In genomic region chr3:76001156-76001555, GRCm38 (mm10) we compare ENCODE assay signal across 8 mouse cellular contexts. TPM values are rescaled to one million over a fixed set of nuclear protein-coding genes. Genes with fewer than 3 reads are reported as not detected.
DNase-seq lines count a peak whose midpoint lies in the region; ATAC-seq lines count a peak whose summit lies in the region.

No protein-coding gene starts in this region.

- no peak overlapping the region for H3K4me3 ChIP-seq in hindbrain, embryonic 11.5 days (ENCODE audit: low read depth, low read length)
- no peak overlapping the region for H3K4me3 ChIP-seq in hindbrain, embryonic 12.5 days
- no peak overlapping the region for H3K4me3 ChIP-seq in neural tube, embryonic 11.5 days (ENCODE audit: low read depth, low read length)

- no peaks in the 10 kb centered on the region for H3K36me3 ChIP-seq in hindbrain, embryonic 11.5 days (ENCODE audit: control insufficient read depth, insufficient read depth, low read length)
- H3K36me3 ChIP-seq in hindbrain, embryonic 12.5 days = no peaks in the 10 kb centered on the region
- no peaks in the 10 kb centered on the region for H3K36me3 ChIP-seq in neural tube, embryonic 11.5 days (ENCODE audit: control insufficient read depth, insufficient read depth, low read length)

- peak; percentile 78 for ATAC-seq in hindbrain, embryonic 11.5 days (ENCODE audit: low FRiP score)
- ATAC-seq in hindbrain, embryonic 12.5 days (ENCODE audit: low FRiP score) = no peak; the same call in 1 of the 2 replicates
- peak; percentile 96 for ATAC-seq in CD4-positive, CD25-positive, alpha-beta regulatory T cell, adult 4 months
- ATAC-seq in neural tube, embryonic 11.5 days (ENCODE audit: insufficient read depth, low FRiP score, low TSS enrichment) = 0 out of 2 replicates have a peak, but pooled peaks have one; percentile 48

- H3K4me2 ChIP-seq in hindbrain, embryonic 11.5 days (replicated peaks; ENCODE audit: low read depth, low read length) = no peak overlapping the region
- no peak overlapping the region for H3K4me2 ChIP-seq in hindbrain, embryonic 12.5 days (replicated peaks)
- H3K4me2 ChIP-seq in neural tube, embryonic 11.5 days (ENCODE audit: low read depth) = no peak overlapping the region

- H3K27me3 ChIP-seq in hindbrain, embryonic 11.5 days (ENCODE audit: control insufficient read depth, insufficient read depth, low read length) = no peaks in the 10 kb centered on the region
- no peaks in the 10 kb centered on the region for H3K27me3 ChIP-seq in hindbrain, embryonic 12.5 days
- no peaks in the 10 kb centered on the region for H3K27me3 ChIP-seq in neural tube, embryonic 11.5 days (ENCODE audit: control insufficient read depth, insufficient read depth, low read length)

- intact Hi-C loops in gastrocnemius, postnatal 36 days (cut with DNase I) = no loop called here

- WGBS in hindbrain, embryonic 11.5 days = 42% methylated on average over 4 of the region's 4 CpGs
- whole genome bisulfite sequencing in hindbrain, embryonic 12.5 days = 50% methylated on average over 4 of the region's 4 CpGs
- WGBS in neural tube, embryonic 11.5 days = 48% methylated on average over 4 of the region's 4 CpGs

- peak; percentile 58 for DNase-seq in hindbrain, embryonic 11.5 days (ENCODE audit: low spot score)
- peak; percentile 32 to 37 for DNase-seq in cerebellum, adult 18-20 months
- peak; percentile 14 to 17 for DNase-seq in frontal cortex, postnatal 10 days (ENCODE audit: low spot score in 2 of 2)
- peak; percentile 35 for DNase-seq in layer of hippocampus, adult 9-11 months
- DNase-seq in neural tube, embryonic 11.5 days (ENCODE audit: low spot score) = peak; percentile 13
- no peak for DNase-seq in gastrocnemius, postnatal 36 days

- no peaks in the 10 kb centered on the region for H3K9me3 ChIP-seq in hindbrain, embryonic 11.5 days (ENCODE audit: control insufficient read depth, low read length)
- H3K9me3 ChIP-seq in hindbrain, embryonic 12.5 days (replicated peaks) = no peaks in the 10 kb centered on the region
- H3K9me3 ChIP-seq in neural tube, embryonic 11.5 days (ENCODE audit: control insufficient read depth, low read length) = no peaks in the 10 kb centered on the region

- no peak overlapping the region for H3K9ac ChIP-seq in hindbrain, embryonic 11.5 days (ENCODE audit: low read depth, low read length)
- H3K9ac ChIP-seq in hindbrain, embryonic 12.5 days = no peak overlapping the region
- H3K9ac ChIP-seq in neural tube, embryonic 11.5 days (ENCODE audit: low read length) = no peak overlapping the region

- no peak overlapping the region for H3K27ac ChIP-seq in hindbrain, embryonic 11.5 days (ENCODE audit: low read depth, low read length)
- H3K27ac ChIP-seq in hindbrain, embryonic 12.5 days = no peak overlapping the region
- no peak overlapping the region for H3K27ac ChIP-seq in neural tube, embryonic 11.5 days (ENCODE audit: low read depth, low read length)

- H3K4me1 ChIP-seq in hindbrain, embryonic 11.5 days (replicated peaks; ENCODE audit: control insufficient read depth, insufficient read depth, low read length) = no peaks in the 10 kb centered on the region
- H3K4me1 ChIP-seq in hindbrain, embryonic 12.5 days = no peaks in the 10 kb centered on the region
- no peaks in the 10 kb centered on the region for H3K4me1 ChIP-seq in neural tube, embryonic 11.5 days (ENCODE audit: control insufficient read depth, insufficient read depth, low read length)

RNA-seq across cellular contexts. Expression of gene Golim4, which starts 44.4 kb away (rescaled TPM):
- 42.5 and 54.9 TPM in 2 replicates for polyA plus RNA-seq in hindbrain, embryonic 11.5 days (2014; fragmentation: Nextera tagmentation; extraction: Ambion mirVana)
- polyA plus RNA-seq in hindbrain, embryonic 12.5 days (2016; fragmentation: Nextera tagmentation; extraction: Ambion mirVana) = 60.2 and 67.6 TPM in 2 replicates
- 1 to 10 TPM; 5.1 to 8.0 TPM for polyA plus RNA-seq in CD4-positive, CD25-positive, alpha-beta regulatory T cell, adult 4 months (2017; shearing (Covaris generic))
- 38.9 and 41.9 TPM in 2 replicates for polyA plus RNA-seq in neural tube, embryonic 11.5 days (2014; fragmentation: Nextera tagmentation; extraction: Ambion mirVana)
- total RNA-seq in gastrocnemius, postnatal 36 days (2021) = 10 to 100 TPM; 10.4 to 13.6 TPM

Comparison
In these comparisons a context has a peak if more than half of its experiments do, and no peak if none do; other contexts are left out.
1. DNase-seq: peak in hindbrain, embryonic 11.5 days (single experiment), cerebellum, adult 18-20 months (2 of 2), frontal cortex, postnatal 10 days (2 of 2), layer of hippocampus, adult 9-11 months (single experiment) and neural tube, embryonic 11.5 days (single experiment); none in gastrocnemius, postnatal 36 days (0 of 2).